Mouse (Mus musculus) heart, embryonic 16.5 days (tissue): ENCODE results near the gene Obscn. TPM values are rescaled to one million over a fixed set of nuclear protein-coding genes. Genes with fewer than 3 reads are reported as not detected.
"Not testable (repeated sequence)": the region's sequence is repeated elsewhere in the genome, so short reads cannot be mapped to it uniquely, and the experiment has no call there.

ENCODE experiments used
- ATAC-seq: fragments of 200-750 bp; cut with Nextera tagmentation; replicated peaks from 2 replicates; pipeline ENCODE4 v1.8.0; 2017; ENCODE audit warnings: moderate number of reproducible peaks; ENCODE audit not compliant: insufficient read depth, low FRiP score; ENCODE audit errors: extremely low read depth
- H3K27ac ChIP-seq: fragments of 300-500 bp; sonication (generic); 2 replicates; pipeline ENCODE4 v1.5.1; 2014; ENCODE audit warnings: mild to moderate bottlenecking, low read length, control low read depth, moderate library complexity
- H3K27me3 ChIP-seq: fragments of 300-500 bp; sonication (generic); 2 replicates; pipeline ENCODE4 v1.6.1; 2014; ENCODE audit warnings: low read length, mixed read lengths; ENCODE audit not compliant: control insufficient read depth, insufficient read depth
- H3K36me3 ChIP-seq: fragments of 300-500 bp; sonication (generic); 2 replicates; pipeline ENCODE4 v1.6.1; 2014; ENCODE audit not compliant: control insufficient read depth, insufficient read depth
- H3K4me1 ChIP-seq: fragments of 300-500 bp; sonication (generic); 2 replicates; pipeline ENCODE4 v1.6.1; 2014; ENCODE audit warnings: low read length, mixed read lengths; ENCODE audit not compliant: control insufficient read depth, insufficient read depth
- H3K4me2 ChIP-seq: fragments of 300-500 bp; sonication (generic); 2 replicates; pipeline ENCODE4 v1.6.1; 2014; ENCODE audit warnings: low read depth, mild to moderate bottlenecking, control low read depth, low read length
- H3K4me3 ChIP-seq: fragments of 300-500 bp; sonication (generic); 2 replicates; pipeline ENCODE4 v1.5.1; 2014; ENCODE audit warnings: mild to moderate bottlenecking, control low read depth, low read length
- H3K9ac ChIP-seq: fragments of 300-500 bp; sonication (generic); 2 replicates; pipeline ENCODE4 v1.6.1; 2014; ENCODE audit warnings: low read length, control low read depth
- H3K9me3 ChIP-seq: fragments of 300-500 bp; sonication (generic); replicated peaks from 2 replicates; pipeline ENCODE4 v1.6.1; 2016; ENCODE audit warnings: low read length; ENCODE audit not compliant: control insufficient read depth
- WGBS: fragments of 180-500 bp; shearing (Covaris S2); extraction: QIAGEN DNeasy Blood & Tissue Kit; methylation state at CpG from one replicate; pipeline ENCODE4 v1.1.7; 2014; 5-methylcytosine and 5-hydroxymethylcytosine counted together
- polyA plus RNA-seq: library from polyadenylated mRNA; unstranded; fragments of >200 nt; fragmentation: Nextera tagmentation; extraction: Ambion mirVana; gene quantifications from 2 replicates; pipeline ENCODE4 v1.2.1, GENCODE M21; 2015

Gene Obscn
- polyA plus RNA-seq, 1 experiment from 2014 or later = 87.2 TPM

DNA sequence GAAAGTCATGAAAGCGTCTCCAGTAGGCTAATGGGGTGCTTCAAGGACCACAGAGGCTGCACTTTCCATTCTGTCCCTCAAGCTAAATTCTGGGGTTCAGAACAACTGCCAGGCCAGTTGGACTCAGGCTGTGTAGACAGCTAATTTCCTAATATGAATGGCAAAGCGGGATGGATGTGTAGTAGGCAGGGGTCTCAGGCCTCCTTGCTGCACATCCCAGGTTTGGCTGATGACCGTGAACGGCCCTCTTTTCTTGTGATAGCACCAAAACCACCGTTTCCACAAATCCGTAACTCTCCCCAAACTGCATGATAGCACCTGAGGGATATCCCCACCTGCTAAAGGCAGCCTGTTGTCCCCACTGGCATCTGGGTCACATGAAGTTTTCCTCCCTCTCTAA, 177.7 kb downstream of the Obscn start:
- Histone ChIP-seq H3K27ac (no peak overlapping the region), H3K36me3 (peaks cover 2% of the 10 kb centered on the region; the same call in 1 of the 2 replicates), H3K4me1 (peaks cover 30% of the 10 kb centered on the region), H3K27me3 (peaks cover 19% of the 10 kb centered on the region; the same call in 1 of the 2 replicates), H3K9me3 (peaks cover 9% of the 10 kb centered on the region), H3K4me3 (no peak overlapping the region), H3K9ac (no peak overlapping the region), H3K4me2 (no peak overlapping the region)
- no peak for ATAC-seq
- WGBS = 86% methylated on average over 6 of the region's 6 CpGs

DNA sequence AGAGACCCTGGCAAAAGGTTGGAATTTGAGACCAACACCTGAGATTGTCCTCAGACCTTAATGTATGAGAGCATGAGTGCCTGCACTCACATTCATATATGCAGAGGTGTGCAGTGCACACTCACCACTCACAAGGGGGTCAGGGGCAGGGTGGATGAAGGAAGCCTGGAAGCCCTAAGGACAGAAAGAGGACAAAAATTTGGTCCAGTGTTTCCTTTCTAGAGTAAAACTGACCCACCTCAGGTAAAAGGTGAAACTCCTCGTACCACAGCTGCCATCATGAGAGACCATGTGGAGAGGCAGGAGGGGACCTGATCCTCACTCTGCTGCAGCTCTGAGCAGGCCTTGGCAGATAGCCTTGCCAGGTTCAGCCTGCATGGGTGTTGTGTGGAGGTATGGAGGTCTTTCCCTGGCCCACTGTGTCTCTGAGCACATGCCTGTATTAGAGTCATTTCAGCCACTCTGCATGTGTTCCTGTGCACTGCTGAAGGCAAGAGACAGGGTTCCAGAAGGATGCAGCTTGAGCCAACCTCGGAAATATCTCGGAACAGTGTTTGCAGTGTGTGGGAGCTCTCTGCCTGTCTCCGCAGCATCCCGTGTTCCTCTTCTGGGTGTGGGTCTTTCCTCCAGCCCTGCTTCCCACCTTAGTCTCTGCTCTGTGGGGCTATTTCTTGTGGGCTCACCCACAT, 178.8 kb downstream of the Obscn start:
- Histone ChIP-seq H3K9ac (no peak overlapping the region; the same call in 1 of the 2 replicates), H3K4me1 (peaks cover 33% of the 10 kb centered on the region), H3K27ac (no peak overlapping the region), H3K4me2 (peak overlapping the region; percentile 96), H3K27me3 (peaks cover 13% of the 10 kb centered on the region; the same call in 1 of the 2 replicates), H3K36me3 (peaks cover 2% of the 10 kb centered on the region; the same call in 1 of the 2 replicates), H3K9me3 (peaks cover 9% of the 10 kb centered on the region), H3K4me3 (no peak overlapping the region; the same call in 1 of the 2 replicates)
- WGBS = 83% methylated on average over 5 of the region's 5 CpGs
- no peak for ATAC-seq

DNA sequence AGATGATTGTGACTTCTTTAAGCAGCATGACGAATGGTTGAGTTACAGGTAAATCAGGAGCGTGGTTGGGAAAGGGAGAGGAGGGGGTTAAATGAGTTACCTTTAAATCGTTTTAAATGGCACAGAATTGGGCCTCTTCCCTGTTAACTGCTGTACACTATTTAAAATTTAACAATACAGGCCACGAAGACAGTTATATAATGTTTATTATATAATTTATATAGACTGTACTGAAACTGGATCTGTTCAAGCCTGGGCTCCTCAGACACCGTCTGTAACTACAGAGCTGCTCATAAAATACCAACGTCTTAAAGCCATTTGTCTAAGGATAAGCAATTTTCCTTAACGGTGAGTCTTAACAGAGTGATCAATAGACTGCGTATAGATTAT, 180.3 kb downstream of the Obscn start:
- peaks cover 2% of the 10 kb centered on the region; the same call in 1 of the 2 replicates for H3K36me3 ChIP-seq
- no peak for ATAC-seq
- peak overlapping the region; percentile 78 for H3K4me3 ChIP-seq
- peak overlapping the region; percentile 88 for H3K9ac ChIP-seq
- H3K9me3 ChIP-seq = no peaks in the 10 kb centered on the region
- WGBS = 33% methylated on average over 8 of the region's 8 CpGs
- H3K4me2 ChIP-seq = peak overlapping the region; percentile 96
- H3K27me3 ChIP-seq = peaks cover 3% of the 10 kb centered on the region
- H3K27ac ChIP-seq = peak overlapping the region; percentile 100
- H3K4me1 ChIP-seq = peaks cover 33% of the 10 kb centered on the region

DNA sequence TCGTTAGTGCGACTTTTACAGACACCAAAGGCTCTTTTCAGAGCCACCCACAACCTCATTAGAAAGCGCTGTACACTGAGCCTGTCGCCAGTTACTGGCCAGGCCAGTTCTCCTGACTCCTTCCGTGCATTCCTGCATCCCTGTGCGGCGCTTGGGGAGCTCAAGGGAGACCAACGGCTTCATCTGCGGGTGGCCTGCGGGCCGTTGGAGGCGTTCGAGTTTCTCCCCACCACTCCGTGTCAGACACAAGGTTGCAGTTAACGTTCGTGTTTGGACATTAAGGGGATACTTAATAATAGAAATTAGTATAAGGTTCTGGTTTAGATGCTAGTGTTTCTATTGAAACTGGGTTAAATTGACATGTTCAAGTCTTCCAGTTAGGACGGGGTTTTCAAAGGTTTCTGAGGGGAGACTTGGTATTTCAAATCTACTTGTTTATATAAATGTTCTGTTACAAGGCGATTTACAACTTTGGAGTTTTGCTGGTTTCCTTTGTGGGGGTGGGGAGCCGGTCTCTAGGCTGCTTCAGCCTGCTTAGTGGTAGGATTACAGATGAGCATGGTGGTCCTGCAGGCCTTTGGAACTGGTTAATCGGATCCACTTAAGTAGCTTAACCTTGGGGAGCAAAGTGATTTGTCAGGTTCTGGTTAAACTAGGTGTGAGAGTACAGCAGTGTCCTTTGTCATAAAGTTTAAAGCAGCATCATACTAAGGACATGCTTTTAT, 180.9 kb downstream of the Obscn start:
- peak overlapping the region; percentile 88 for H3K9ac ChIP-seq
- ATAC-seq = no peak
- H3K27ac ChIP-seq = peak overlapping the region; percentile 100
- peak overlapping the region; percentile 96 for H3K4me2 ChIP-seq
- H3K4me3 ChIP-seq = peak overlapping the region; percentile 78
- H3K36me3 ChIP-seq = peaks cover 2% of the 10 kb centered on the region; the same call in 1 of the 2 replicates
- H3K9me3 ChIP-seq = no peaks in the 10 kb centered on the region
- H3K27me3 ChIP-seq = peaks cover 3% of the 10 kb centered on the region
- peaks cover 33% of the 10 kb centered on the region for H3K4me1 ChIP-seq
- WGBS = under 1% methylated on average over 20 of the region's 20 CpGs

DNA sequence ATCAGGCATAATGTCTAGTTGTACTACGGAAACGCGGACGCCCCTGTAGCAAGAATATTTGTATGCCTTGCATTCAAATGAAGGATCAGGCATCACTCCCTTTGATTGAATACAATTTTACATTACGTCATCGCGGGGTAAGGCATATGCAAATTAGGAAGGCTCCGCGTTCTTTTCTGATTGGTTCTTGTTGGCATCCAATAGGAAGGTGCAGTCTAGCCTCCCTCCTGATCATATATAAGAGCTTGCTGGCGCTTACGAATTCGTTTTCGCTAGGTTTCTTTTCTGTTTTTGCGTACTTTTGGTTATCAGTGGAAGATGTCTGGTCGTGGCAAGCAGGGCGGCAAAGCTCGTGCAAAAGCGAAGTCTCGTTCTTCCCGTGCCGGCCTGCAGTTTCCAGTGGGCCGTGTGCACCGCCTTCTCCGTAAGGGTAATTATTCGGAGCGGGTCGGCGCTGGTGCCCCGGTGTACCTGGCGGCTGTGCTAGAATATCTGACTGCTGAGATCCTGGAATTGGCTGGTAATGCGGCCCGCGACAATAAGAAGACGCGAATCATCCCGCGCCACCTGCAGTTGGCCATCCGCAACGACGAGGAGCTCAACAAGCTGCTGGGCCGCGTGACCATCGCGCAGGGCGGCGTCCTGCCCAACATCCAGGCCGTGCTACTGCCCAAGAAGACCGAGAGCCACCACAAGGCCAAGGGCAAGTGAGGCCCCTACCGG, 181.6 kb downstream of the Obscn start, which contains the start of the genes Hist3h2a and Trim17:
Gene Hist3h2a (plus strand): TSS at position 266 of the 723 bp plus-strand sequence.
Gene Trim17 (plus strand): TSS at position 266 of the 723 bp plus-strand sequence.
- Histone ChIP-seq H3K9me3 (no peaks in the 10 kb centered on the region), H3K4me3 (peak within 1 kb of the TSS; percentile 78), H3K4me1 (peaks cover 33% of the 10 kb centered on the region), H3K36me3 (peaks cover 2% of the 10 kb centered on the region; the same call in 1 of the 2 replicates), H3K27ac (peak within 1 kb of the TSS; percentile 100), H3K4me2 (peak within 1 kb of the TSS; percentile 96), H3K9ac (peak within 1 kb of the TSS; percentile 88), H3K27me3 (peaks cover 4% of the 10 kb centered on the region)
- ATAC-seq = peak; percentile 95
- under 1% methylated on average over 49 of the region's 49 CpGs for WGBS

DNA sequence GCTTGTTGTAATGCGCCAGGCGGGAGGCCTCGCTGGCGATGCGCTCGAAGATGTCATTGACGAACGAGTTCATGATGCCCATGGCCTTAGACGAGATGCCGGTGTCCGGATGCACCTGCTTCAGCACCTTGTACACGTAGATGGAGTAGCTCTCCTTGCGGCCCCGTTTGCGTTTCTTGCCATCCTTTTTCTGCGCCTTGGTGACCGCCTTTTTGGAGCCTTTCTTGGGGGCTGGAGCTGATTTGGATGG, 182.1 kb downstream of the Obscn start:
- H3K36me3 ChIP-seq, H3K9me3 ChIP-seq, H3K27me3 ChIP-seq, ATAC-seq: not testable (repeated sequence)
- Histone ChIP-seq H3K4me3 (peak overlapping the region; percentile 78), H3K27ac (peak overlapping the region; percentile 100), H3K4me1 (peaks cover 32% of the 10 kb centered on the region), H3K4me2 (peak overlapping the region; percentile 96), H3K9ac (peak overlapping the region; percentile 86)
- 0% methylated on average over 13 of the region's 17 CpGs for WGBS

DNA sequence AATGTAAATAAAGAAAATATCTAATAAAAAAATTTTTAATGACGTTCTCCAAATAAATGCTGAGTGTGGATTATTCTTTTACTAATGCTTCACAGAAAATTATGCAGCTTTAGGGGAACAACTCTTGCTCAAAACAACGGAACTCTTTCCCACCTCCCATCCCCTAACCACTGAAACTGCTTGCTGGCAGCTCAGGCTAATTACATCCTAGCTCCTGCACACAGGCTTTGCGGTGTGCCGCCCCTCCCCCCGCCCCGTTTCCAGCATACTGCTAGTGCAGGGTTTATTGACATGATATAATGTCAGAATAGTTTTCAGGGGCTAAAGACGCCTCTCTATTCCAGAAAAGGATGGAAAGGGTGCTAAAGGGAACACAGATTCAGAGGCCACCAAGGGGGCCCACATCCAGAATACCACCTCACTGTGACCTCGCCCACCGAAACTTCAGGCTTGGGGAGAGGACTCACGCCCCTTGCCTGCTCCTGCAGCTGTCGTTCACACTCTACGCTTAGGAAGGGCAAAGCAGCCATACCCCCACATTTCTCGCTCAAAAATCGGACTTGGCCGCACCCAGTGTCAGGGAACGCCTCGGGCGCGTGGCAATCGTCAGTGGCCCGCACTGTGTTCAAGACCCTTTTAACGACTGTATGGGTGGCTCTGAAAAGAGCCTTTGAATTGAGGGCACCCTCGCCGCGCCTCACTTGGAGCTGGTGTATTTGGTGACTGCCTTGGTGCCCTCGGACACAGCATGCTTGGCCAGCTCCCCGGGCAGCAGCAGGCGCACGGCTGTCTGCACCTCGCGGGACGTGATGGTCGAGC, 182.6 kb downstream of the Obscn start:
- peak overlapping the region; percentile 96 for H3K4me2 ChIP-seq
- peak overlapping the region; percentile 86 for H3K9ac ChIP-seq
- H3K27ac ChIP-seq = peak overlapping the region; percentile 100
- H3K27me3 ChIP-seq = peaks cover 5% of the 10 kb centered on the region
- H3K4me1 ChIP-seq = peaks cover 29% of the 10 kb centered on the region
- peak; percentile 15 for ATAC-seq
- WGBS = 1% methylated on average over 33 of the region's 33 CpGs
- peak overlapping the region; percentile 78 for H3K4me3 ChIP-seq
- H3K36me3 ChIP-seq = peaks cover 2% of the 10 kb centered on the region; the same call in 1 of the 2 replicates
- no peaks in the 10 kb centered on the region for H3K9me3 ChIP-seq

DNA sequence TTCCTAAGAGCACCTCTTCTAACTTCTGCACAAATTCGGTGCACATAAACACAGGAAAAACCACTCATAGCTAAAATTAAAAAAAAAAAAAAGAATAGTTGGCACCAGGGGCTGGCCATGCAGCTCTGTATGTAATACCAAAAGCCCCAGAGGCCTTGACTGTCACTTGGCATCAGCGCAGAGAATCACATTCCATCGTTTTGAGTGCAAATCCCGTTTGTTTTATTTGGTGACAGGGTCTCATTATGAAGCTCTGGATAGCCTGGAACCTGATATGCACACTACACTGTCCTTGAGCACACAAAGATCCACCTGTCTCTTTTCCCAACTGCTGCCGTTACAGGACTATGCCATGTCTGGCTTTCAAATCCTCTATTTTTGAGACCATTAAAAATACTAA, 185.0 kb downstream of the Obscn start:
- Histone ChIP-seq H3K4me1 (peaks cover 21% of the 10 kb centered on the region), H3K27me3 (peaks cover 5% of the 10 kb centered on the region), H3K36me3 (no peaks in the 10 kb centered on the region), H3K4me2 (no peak overlapping the region), H3K27ac (no peak overlapping the region), H3K9ac (no peak overlapping the region), H3K4me3 (no peak overlapping the region), H3K9me3 (no peaks in the 10 kb centered on the region)
- 76% methylated on average over 5 of the region's 5 CpGs for WGBS
- ATAC-seq = no peak
